Mouse (Mus musculus): ENCODE measurements around the gene Mrpl4. TPM values are rescaled to one million over a fixed set of nuclear protein-coding genes. Genes with fewer than 3 reads are reported as not detected.
A peak's percentile ranks its signal among the peaks of the same experiment; 100 is the strongest.

The Mrpl4 gene
- polyA plus RNA-seq, 1 experiment from 2014 or later = 169 TPM

DNA sequence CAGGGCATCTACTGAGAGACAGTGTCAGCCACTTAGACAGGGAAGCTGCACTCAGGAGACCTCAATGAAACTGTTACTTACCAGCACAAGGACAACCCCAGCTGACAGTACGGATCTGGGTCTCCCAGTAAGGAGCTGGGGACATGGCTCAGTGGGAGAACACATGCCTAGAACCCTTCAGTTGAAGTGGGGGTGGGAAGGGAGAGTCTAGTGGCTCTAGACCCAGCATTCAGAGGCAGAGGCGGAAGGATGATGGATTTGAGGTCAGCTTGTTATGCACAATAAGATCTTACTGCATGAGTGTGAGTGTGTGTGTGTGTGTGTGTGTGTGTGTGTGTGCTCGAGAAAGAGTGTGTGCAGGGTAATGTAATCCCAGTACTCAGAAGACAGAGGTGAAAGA, 20.4 kb upstream of the Mrpl4 start:
- no peak for ATAC-seq (ENCODE audit: low FRiP score, low TSS enrichment)
- no peaks in the 10 kb centered on the region for H3K9me3 ChIP-seq (ENCODE audit: low read length)
- no peak overlapping the region for H3K9ac ChIP-seq (replicated peaks; ENCODE audit: low read length)
- H3K4me2 ChIP-seq (replicated peaks; ENCODE audit: low read depth, low read length) = no peak overlapping the region
- H3K27ac ChIP-seq (ENCODE audit: low read length) = no peak overlapping the region
- H3K27me3 ChIP-seq (ENCODE audit: insufficient read depth, low read length) = no peaks in the 10 kb centered on the region
- H3K36me3 ChIP-seq (ENCODE audit: insufficient read depth, low read length) = no peaks in the 10 kb centered on the region
- WGBS = 71% methylated on average over 3 of the region's 3 CpGs
- H3K4me3 ChIP-seq (ENCODE audit: low read length) = no peak overlapping the region
- H3K4me1 ChIP-seq (ENCODE audit: insufficient read depth, low read length) = peaks cover 10% of the 10 kb centered on the region; the same call in 1 of the 2 replicates

GRCm38 (mm10) chr9:20983169-20983568, 19.4 kb upstream of the Mrpl4 start:
- H3K9ac ChIP-seq (replicated peaks; ENCODE audit: low read length) = no peak overlapping the region
- ATAC-seq (ENCODE audit: low FRiP score, low TSS enrichment) = no peak
- 0 out of 2 replicates have a peak overlapping the region, but pooled peaks have one; percentile 9 for H3K27ac ChIP-seq (ENCODE audit: low read length)
- H3K27me3 ChIP-seq (ENCODE audit: insufficient read depth, low read length) = no peaks in the 10 kb centered on the region
- H3K36me3 ChIP-seq (ENCODE audit: insufficient read depth, low read length) = no peaks in the 10 kb centered on the region
- H3K4me1 ChIP-seq (ENCODE audit: insufficient read depth, low read length) = peaks cover 13% of the 10 kb centered on the region; the same call in 1 of the 2 replicates
- H3K9me3 ChIP-seq (ENCODE audit: low read length) = no peaks in the 10 kb centered on the region
- H3K4me3 ChIP-seq (ENCODE audit: low read length) = no peak overlapping the region
- no peak overlapping the region for H3K4me2 ChIP-seq (replicated peaks; ENCODE audit: low read depth, low read length)
- WGBS = 16% methylated on average over 5 of the region's 5 CpGs

DNA sequence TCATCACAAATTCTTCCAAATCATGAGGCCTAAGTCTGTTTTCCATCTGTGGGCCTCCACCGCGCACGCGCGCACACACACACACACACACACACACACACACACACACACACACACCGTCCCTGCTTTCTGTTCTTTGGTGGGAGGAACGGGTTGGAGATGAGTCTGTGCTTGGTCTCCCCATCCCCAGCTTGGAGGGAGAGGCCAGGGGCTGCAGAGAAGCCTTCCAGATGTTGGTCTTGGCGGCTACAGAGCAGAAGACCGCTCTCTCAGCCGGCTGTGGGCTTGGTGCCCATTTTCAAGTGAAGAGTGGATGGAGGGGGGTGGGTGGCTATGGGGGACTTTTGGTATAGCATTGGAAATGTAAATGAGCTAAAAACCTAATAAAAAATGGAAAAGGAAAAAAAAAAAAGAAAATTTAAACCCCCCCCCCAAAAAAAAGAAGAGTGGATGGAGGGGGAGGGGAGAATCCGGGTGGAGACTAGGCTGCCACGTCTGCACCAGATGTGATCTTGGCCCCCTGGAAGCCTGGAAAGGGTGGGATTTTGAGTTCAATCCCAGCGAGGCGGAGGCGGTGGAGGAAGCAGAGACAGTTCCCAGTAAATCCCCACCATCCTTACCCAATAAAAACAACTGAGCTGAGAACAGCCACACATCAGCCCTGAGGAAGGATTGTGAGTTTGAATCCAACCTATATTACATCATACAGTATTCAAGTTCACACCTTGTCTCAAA, 15.4 kb upstream of the Mrpl4 start:
- ATAC-seq (ENCODE audit: low FRiP score, low TSS enrichment) = peak; percentile 84
- Histone ChIP-seq H3K27ac (ENCODE audit: low read length) (peak overlapping the region; percentile 63), H3K36me3 (ENCODE audit: insufficient read depth, low read length) (no peaks in the 10 kb centered on the region), H3K4me3 (ENCODE audit: low read length) (no peak overlapping the region), H3K4me2 (replicated peaks; ENCODE audit: low read depth, low read length) (no peak overlapping the region), H3K9ac (replicated peaks; ENCODE audit: low read length) (no peak overlapping the region), H3K4me1 (ENCODE audit: insufficient read depth, low read length) (0 out of 2 replicates have a peak, but pooled peaks cover 18% of the 10 kb centered on the region), H3K9me3 (ENCODE audit: low read length) (no peaks in the 10 kb centered on the region), H3K27me3 (ENCODE audit: insufficient read depth, low read length) (no peaks in the 10 kb centered on the region)
- 56% methylated on average over 15 of the region's 15 CpGs for WGBS

GRCm38 (mm10) chr9:20987953-20988352, 14.6 kb upstream of the Mrpl4 start:
- Histone ChIP-seq H3K9ac (replicated peaks; ENCODE audit: low read length) (no peak overlapping the region), H3K36me3 (ENCODE audit: insufficient read depth, low read length) (no peaks in the 10 kb centered on the region), H3K27me3 (ENCODE audit: insufficient read depth, low read length) (no peaks in the 10 kb centered on the region), H3K4me1 (ENCODE audit: insufficient read depth, low read length) (0 out of 2 replicates have a peak, but pooled peaks cover 18% of the 10 kb centered on the region), H3K27ac (ENCODE audit: low read length) (no peak overlapping the region), H3K4me3 (ENCODE audit: low read length) (no peak overlapping the region), H3K9me3 (ENCODE audit: low read length) (no peaks in the 10 kb centered on the region), H3K4me2 (replicated peaks; ENCODE audit: low read depth, low read length) (no peak overlapping the region)
- no peak for ATAC-seq (ENCODE audit: low FRiP score, low TSS enrichment)
- 29% methylated on average over 7 of the region's 7 CpGs for WGBS

DNA sequence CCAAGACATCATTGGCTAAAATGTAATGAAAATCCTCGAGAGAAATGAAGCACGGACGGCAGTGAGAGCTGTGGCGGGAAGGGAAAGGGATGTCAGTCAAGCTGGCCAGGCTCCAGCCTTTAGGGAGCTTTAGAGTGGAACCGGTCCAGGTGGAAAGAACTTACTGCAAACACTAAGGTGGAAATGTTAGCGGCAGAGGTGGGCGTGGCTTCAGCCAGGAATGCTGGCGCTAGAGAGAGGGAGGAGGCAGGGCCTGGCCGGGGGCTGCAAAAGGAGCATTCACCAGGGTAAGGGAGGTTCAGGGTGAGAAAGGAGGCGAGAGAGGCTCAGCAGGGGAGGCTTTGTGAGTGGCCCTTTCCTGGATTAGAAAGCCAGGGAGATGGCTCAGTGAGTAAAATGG, 11.7 kb upstream of the Mrpl4 start:
- H3K4me1 ChIP-seq (ENCODE audit: insufficient read depth, low read length) = peaks cover 12% of the 10 kb centered on the region; the same call in 1 of the 2 replicates

DNA sequence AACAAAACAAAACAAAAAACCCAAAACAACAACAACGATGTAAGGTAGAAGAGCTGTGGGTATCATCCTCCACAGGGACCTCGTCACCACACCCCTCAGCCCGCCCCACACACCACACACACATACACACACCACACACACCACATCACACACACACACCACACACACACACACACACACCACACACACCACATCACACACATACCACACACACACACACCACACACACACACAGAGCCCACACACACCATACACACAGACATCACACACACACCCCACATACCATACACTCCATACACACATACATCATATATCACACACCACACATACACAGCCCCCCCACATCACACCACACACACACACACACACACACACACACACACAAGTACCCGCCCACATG, 11.0 kb upstream of the Mrpl4 start:
- 94% methylated on average over 4 of the region's 4 CpGs for WGBS
- no peaks in the 10 kb centered on the region for H3K36me3 ChIP-seq (ENCODE audit: insufficient read depth, low read length)
- no peaks in the 10 kb centered on the region for H3K27me3 ChIP-seq (ENCODE audit: insufficient read depth, low read length)
- H3K27ac ChIP-seq (ENCODE audit: low read length) = no peak overlapping the region
- H3K9me3 ChIP-seq (ENCODE audit: low read length) = no peaks in the 10 kb centered on the region
- ATAC-seq (ENCODE audit: low FRiP score, low TSS enrichment) = no peak
- H3K4me3 ChIP-seq (ENCODE audit: low read length) = no peak overlapping the region
- H3K4me2 ChIP-seq (replicated peaks; ENCODE audit: low read depth, low read length) = no peak overlapping the region
- peaks cover 12% of the 10 kb centered on the region; the same call in 1 of the 2 replicates for H3K4me1 ChIP-seq (ENCODE audit: insufficient read depth, low read length)
- no peak overlapping the region for H3K9ac ChIP-seq (replicated peaks; ENCODE audit: low read length)

More for the DNA sequence above, 11.7 kb upstream of the Mrpl4 start:
- Histone ChIP-seq H3K9ac (replicated peaks; ENCODE audit: low read length) (no peak overlapping the region), H3K4me2 (replicated peaks; ENCODE audit: low read depth, low read length) (peak overlapping the region; percentile 36), H3K27ac (ENCODE audit: low read length) (no peak overlapping the region), H3K36me3 (ENCODE audit: insufficient read depth, low read length) (no peaks in the 10 kb centered on the region), H3K4me3 (ENCODE audit: low read length) (0 out of 2 replicates have a peak overlapping the region, but pooled peaks have one; percentile 0), H3K9me3 (ENCODE audit: low read length) (no peaks in the 10 kb centered on the region), H3K27me3 (ENCODE audit: insufficient read depth, low read length) (no peaks in the 10 kb centered on the region)
- 6% methylated on average over 10 of the region's 10 CpGs for WGBS
- ATAC-seq (ENCODE audit: low FRiP score, low TSS enrichment) = peak; percentile 35; the same call in 1 of the 2 replicates

GRCm38 (mm10) chr9:20993165-20993898, 9.2 kb upstream of the Mrpl4 start:
- ATAC-seq (ENCODE audit: low FRiP score, low TSS enrichment) = peak; percentile 40; the same call in 1 of the 2 replicates
- H3K27ac ChIP-seq (ENCODE audit: low read length) = peak overlapping the region; percentile 58; the same call in 1 of the 2 replicates
- no peak overlapping the region for H3K4me2 ChIP-seq (replicated peaks; ENCODE audit: low read depth, low read length)
- 56% methylated on average over 5 of the region's 5 CpGs for WGBS
- peaks cover 8% of the 10 kb centered on the region; the same call in 1 of the 2 replicates for H3K4me1 ChIP-seq (ENCODE audit: insufficient read depth, low read length)
- no peaks in the 10 kb centered on the region for H3K36me3 ChIP-seq (ENCODE audit: insufficient read depth, low read length)
- H3K27me3 ChIP-seq (ENCODE audit: insufficient read depth, low read length) = no peaks in the 10 kb centered on the region
- no peak overlapping the region for H3K4me3 ChIP-seq (ENCODE audit: low read length)
- no peaks in the 10 kb centered on the region for H3K9me3 ChIP-seq (ENCODE audit: low read length)
- H3K9ac ChIP-seq (replicated peaks; ENCODE audit: low read length) = no peak overlapping the region

GRCm38 (mm10) chr9:20995069-20995468, 7.5 kb upstream of the Mrpl4 start:
- ATAC-seq (ENCODE audit: low FRiP score, low TSS enrichment) = peak; percentile 55
- no peaks in the 10 kb centered on the region for H3K36me3 ChIP-seq (ENCODE audit: insufficient read depth, low read length)
- no peak overlapping the region for H3K9ac ChIP-seq (replicated peaks; ENCODE audit: low read length)
- peaks cover 8% of the 10 kb centered on the region; the same call in 1 of the 2 replicates for H3K4me1 ChIP-seq (ENCODE audit: insufficient read depth, low read length)
- 71% methylated on average over 3 of the region's 3 CpGs for WGBS
- no peak overlapping the region for H3K4me3 ChIP-seq (ENCODE audit: low read length)
- H3K4me2 ChIP-seq (replicated peaks; ENCODE audit: low read depth, low read length) = no peak overlapping the region
- no peaks in the 10 kb centered on the region for H3K27me3 ChIP-seq (ENCODE audit: insufficient read depth, low read length)
- no peak overlapping the region for H3K27ac ChIP-seq (ENCODE audit: low read length)
- no peaks in the 10 kb centered on the region for H3K9me3 ChIP-seq (ENCODE audit: low read length)

DNA sequence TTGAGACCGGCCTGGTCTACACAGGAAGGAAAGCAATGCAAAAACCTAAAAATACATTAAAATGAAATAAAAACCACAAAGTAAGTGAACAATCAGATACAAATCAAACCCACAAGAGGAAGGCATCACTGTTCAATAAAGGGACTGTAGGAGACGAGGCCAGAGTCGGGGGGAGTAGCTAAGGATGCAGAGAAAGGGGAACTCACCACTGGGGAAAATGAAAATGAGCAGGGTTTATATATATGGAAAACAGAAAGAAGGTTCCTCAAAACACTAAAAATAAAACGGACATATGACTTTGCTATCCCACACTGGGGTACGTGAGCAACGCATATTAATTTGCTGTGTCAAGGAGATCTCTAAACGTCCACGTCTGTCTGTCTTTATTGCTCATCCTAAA, 5.5 kb upstream of the Mrpl4 start:
- H3K9ac ChIP-seq (replicated peaks; ENCODE audit: low read length) = no peak overlapping the region
- H3K9me3 ChIP-seq (ENCODE audit: low read length) = no peaks in the 10 kb centered on the region
- ATAC-seq (ENCODE audit: low FRiP score, low TSS enrichment) = no peak
- no peak overlapping the region for H3K4me2 ChIP-seq (replicated peaks; ENCODE audit: low read depth, low read length)
- H3K4me3 ChIP-seq (ENCODE audit: low read length) = no peak overlapping the region
- H3K36me3 ChIP-seq (ENCODE audit: insufficient read depth, low read length) = no peaks in the 10 kb centered on the region
- WGBS = 87% methylated on average over 8 of the region's 8 CpGs
- H3K27me3 ChIP-seq (ENCODE audit: insufficient read depth, low read length) = no peaks in the 10 kb centered on the region
- no peak overlapping the region for H3K27ac ChIP-seq (ENCODE audit: low read length)
- no peaks in the 10 kb centered on the region; the same call in 1 of the 2 replicates for H3K4me1 ChIP-seq (ENCODE audit: insufficient read depth, low read length)
